ENCODE assay signal across 9 mouse cellular contexts in the genomic region with DNA sequence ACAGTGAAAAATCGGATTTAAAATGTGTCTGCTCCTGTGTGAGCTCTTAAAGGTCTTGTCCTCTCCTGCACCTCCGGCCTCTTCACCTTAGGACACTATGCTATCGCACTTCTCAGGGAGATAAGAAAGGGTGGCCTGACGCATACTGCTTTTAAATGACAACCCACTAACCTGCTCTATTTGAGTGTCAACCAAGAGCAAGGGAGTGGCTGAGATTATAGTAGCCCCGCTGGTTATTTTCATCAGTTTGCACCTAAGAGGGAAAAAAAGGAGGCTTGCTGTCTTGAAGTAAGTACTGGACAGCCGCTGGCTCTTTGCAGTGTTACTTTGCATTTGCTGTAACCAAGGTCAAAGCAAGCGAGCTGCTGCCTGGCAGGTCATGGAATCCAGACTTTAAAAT. TPM values are rescaled to one million over a fixed set of nuclear protein-coding genes. Genes with fewer than 3 reads are reported as not detected.
A peak's percentile ranks its signal among the peaks of the same experiment; 100 is the strongest.
DNase-seq lines count a peak whose midpoint lies in the region; ATAC-seq and TF ChIP-seq lines count a peak whose summit lies in the region.
"Had no signal": no experiment of that assay in that cellular context is flagged by ENCODE, and none has a peak within 500 bp of the region (broad histone marks: within the 10 kb centered on the region; RNA-seq: fewer than 3 reads in every experiment).

No protein-coding gene starts in this region.

- no peaks in the 10 kb centered on the region for H3K27me3 ChIP-seq in heart, adult 2 months (ENCODE audit: control insufficient read depth, insufficient read depth, low read length)
- no peaks in the 10 kb centered on the region for H3K27me3 ChIP-seq in forebrain, postnatal 0 days (ENCODE audit: insufficient read depth, low read length)
- peaks cover 13% of the 10 kb centered on the region; the same call in 1 of the 2 replicates for H3K27me3 ChIP-seq in liver, postnatal 0 days (ENCODE audit: insufficient read depth, low read length)
- H3K27me3 ChIP-seq: CH12.LX had no signal

- peak overlapping the region; percentile 98 for H3K9ac ChIP-seq in heart, adult 2 months (ENCODE audit: low read depth, low read length)
- H3K9ac ChIP-seq in forebrain, postnatal 0 days: peak overlapping the region; percentile 87
- H3K9ac ChIP-seq in liver, postnatal 0 days (replicated peaks): peak overlapping the region; percentile 79; the same call in 1 of the 2 replicates

- TF ChIP-seq POLR2A in heart, adult 2 months (IDR thresholded peaks at IDR 0.05; ENCODE audit: insufficient read depth, low read depth, low read length): no peak

- H3K4me2 ChIP-seq in forebrain, postnatal 0 days (ENCODE audit: low read depth): peak overlapping the region; percentile 88
- H3K4me2 ChIP-seq in liver, postnatal 0 days (ENCODE audit: low read depth, low read length): peak overlapping the region; percentile 97

- TF ChIP-seq EP300 in heart, adult 2 months (IDR thresholded peaks at IDR 0.05; ENCODE audit: insufficient read depth, low read depth, low read length): no peak
- no peak for TF ChIP-seq EP300 in liver, postnatal 0 days (IDR thresholded peaks at IDR 0.05; ENCODE audit: low read depth)

- peak overlapping the region; percentile 64 for H3K4me3 ChIP-seq in heart, adult 2 months
- peak overlapping the region; percentile 87 for H3K4me3 ChIP-seq in forebrain, postnatal 0 days (ENCODE audit: low read depth, low read length)
- peak overlapping the region; percentile 82 for H3K4me3 ChIP-seq in liver, postnatal 0 days (ENCODE audit: low read depth, low read length)

- no peaks in the 10 kb centered on the region; the same call in 1 of the 2 replicates for H3K79me2 ChIP-seq in heart, adult 2 months (replicated peaks; ENCODE audit: control insufficient read depth, insufficient read depth, low read length)

- H3K36me3 ChIP-seq in heart, adult 2 months (ENCODE audit: control insufficient read depth, insufficient read depth, low read length): 0 out of 2 replicates have a peak, but pooled peaks cover 2% of the 10 kb centered on the region
- no peaks in the 10 kb centered on the region for H3K36me3 ChIP-seq in forebrain, postnatal 0 days (ENCODE audit: insufficient read depth)
- no peaks in the 10 kb centered on the region for H3K36me3 ChIP-seq in liver, postnatal 0 days (replicated peaks; ENCODE audit: insufficient read depth, low read length)

- peak overlapping the region; percentile 97 for H3K27ac ChIP-seq in heart, adult 2 months
- H3K27ac ChIP-seq in forebrain, postnatal 0 days (ENCODE audit: low read depth, low read length): peak overlapping the region; percentile 92; the same call in 1 of the 2 replicates
- no peak overlapping the region for H3K27ac ChIP-seq in liver, postnatal 0 days (ENCODE audit: low read depth)

- WGBS in heart, adult 2 months: 57% methylated on average over 7 of the region's 7 CpGs
- WGBS in forebrain, postnatal 0 days: 86% methylated on average over 7 of the region's 7 CpGs
- WGBS in liver, postnatal 0 days (ENCODE audit: insufficient replicate concordance): 53% methylated on average over 7 of the region's 7 CpGs

- TF ChIP-seq CTCF in heart, adult 2 months (IDR thresholded peaks at IDR 0.05): no peak
- TF ChIP-seq CTCF in forebrain, postnatal 0 days (IDR thresholded peaks at IDR 0.05; ENCODE audit: low read depth): no peak
- TF ChIP-seq CTCF in liver, postnatal 0 days (IDR thresholded peaks at IDR 0.05; ENCODE audit: low read depth): no peak

- H3K9me3 ChIP-seq in forebrain, postnatal 0 days (ENCODE audit: low read length): no peaks in the 10 kb centered on the region
- H3K9me3 ChIP-seq in liver, postnatal 0 days (ENCODE audit: low read length): no peaks in the 10 kb centered on the region

- peaks cover 7% of the 10 kb centered on the region for H3K4me1 ChIP-seq in heart, adult 2 months (ENCODE audit: control insufficient read depth, insufficient read depth, low read length)
- H3K4me1 ChIP-seq in forebrain, postnatal 0 days (ENCODE audit: insufficient read depth): no peaks in the 10 kb centered on the region
- H3K4me1 ChIP-seq in liver, postnatal 0 days (ENCODE audit: insufficient read depth): peaks cover 19% of the 10 kb centered on the region

- no peak for DNase-seq in heart, adult 2 months
- DNase-seq in heart, adult 8-10 months (ENCODE audit: low spot score): no peak
- peak; percentile 14 for DNase-seq in ES-CJ7 (ENCODE audit: low read depth, low spot score)
- peak; percentile 7 for DNase-seq in forebrain, postnatal 0 days
- no peak for DNase-seq in liver, postnatal 0 days
- no peak for DNase-seq in right cerebral cortex, postnatal 4 days
- DNase-seq in right cerebral cortex, postnatal 25 days: no peak
- DNase-seq in right cerebral cortex, postnatal 36 days (ENCODE audit: low spot score in 2 of 2): no peak

- no peak for ATAC-seq in forebrain, postnatal 0 days
- ATAC-seq in liver, postnatal 0 days: no peak

- intact Hi-C loops in heart, adult 2 months (cut with DNase I): loop anchor here (5.0 kb wide), 1 partner anchor 62 kb away; no protein-coding TSS in a partner anchor

RNA-seq across cellular contexts. Expression of a gene that starts 0.6 kb away (rescaled TPM):
- 10 to 100 TPM; 60.5 to 62.1 TPM for total RNA-seq in heart, adult 2 months (2021)
- 27.0 and 42.5 TPM in 2 replicates for polyA plus RNA-seq in heart, adult 2 months (2012; rRNA removed)
- 10 to 100 TPM; 48.4 to 62.8 (median 50.8) TPM for total RNA-seq in heart, adult 8-10 months (2022)
- total RNA-seq in forebrain, postnatal 0 days (2014; rRNA removed): 24.3 and 27.2 TPM in 2 replicates
- 8.2 and 17.0 TPM in 2 replicates for polyA plus RNA-seq in forebrain, postnatal 0 days (2015; fragmentation: Nextera tagmentation; extraction: Ambion mirVana)
- 16.0 and 17.4 TPM in 2 replicates for polyA plus RNA-seq in liver, postnatal 0 days (2015; fragmentation: Nextera tagmentation; extraction: Ambion mirVana)

Comparison
In these comparisons a context has a peak if more than half of its experiments do, and no peak if none do; other contexts are left out.
1. DNase-seq: peak in ES-CJ7 (single experiment) and forebrain, postnatal 0 days (single experiment); none in heart, adult 2 months (0 of 2), heart, adult 8-10 months (single experiment), liver, postnatal 0 days (single experiment), right cerebral cortex, postnatal 4 days (single experiment), right cerebral cortex, postnatal 25 days (single experiment) and right cerebral cortex, postnatal 36 days (0 of 2).
2. Peak in every context shown above with its lines, with median percentiles within 50 percentile points of each other: H3K4me3 ChIP-seq and H3K9ac ChIP-seq.